Mouse (Mus musculus): ENCODE measurements around the gene ccdc198. TPM values are rescaled to one million over a fixed set of nuclear protein-coding genes. Genes with fewer than 3 reads are reported as not detected.
A peak's percentile ranks its signal among the peaks of the same experiment; 100 is the strongest.

ccdc198 gene
- polyA plus RNA-seq, 1 experiment: not detected

DNA sequence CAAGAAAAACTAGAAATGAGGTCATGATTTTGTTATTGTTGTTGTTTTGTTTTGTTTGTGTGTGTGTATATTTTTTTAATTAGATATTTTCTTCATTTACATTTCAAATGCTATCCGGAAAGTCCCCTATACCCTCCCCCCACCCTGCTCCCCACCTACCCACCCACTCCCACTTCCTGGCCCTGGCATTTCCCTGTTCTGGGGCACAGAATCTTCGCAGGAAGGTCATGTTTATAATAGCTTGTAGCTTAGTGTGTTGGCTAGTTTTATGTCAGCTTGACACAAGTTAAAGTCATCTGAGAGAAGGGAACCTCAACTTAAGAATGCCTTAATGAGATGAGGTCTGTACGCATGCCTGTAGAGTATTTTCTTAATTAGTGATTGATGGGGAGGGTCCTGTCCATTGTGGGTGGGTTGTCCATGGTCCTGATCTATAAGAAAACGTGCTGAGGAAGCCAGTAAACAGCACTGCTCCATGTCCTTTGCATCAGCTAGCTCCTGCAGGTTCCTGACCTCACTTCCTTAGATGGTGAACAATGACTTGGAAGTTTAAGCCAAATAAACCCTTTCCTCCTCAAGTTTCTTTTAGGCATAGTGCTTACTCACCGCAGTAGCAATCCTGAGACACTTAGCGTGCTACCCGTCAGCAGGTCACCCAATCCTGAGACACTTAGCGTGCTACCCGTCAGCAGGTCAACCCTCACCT is 44.0 kb downstream of the ccdc198 start:
- Histone ChIP-seq H3K36me3 (ENCODE audit: control insufficient read depth, insufficient read depth, low read length, poor library complexity, severe bottlenecking) (no peaks in the 10 kb centered on the region), H3K27ac (ENCODE audit: insufficient read depth, low read length) (no peak overlapping the region), H3K9me3 (replicated peaks; ENCODE audit: control insufficient read depth, insufficient read depth, low read length, poor library complexity, severe bottlenecking) (no peaks in the 10 kb centered on the region), H3K4me1 (ENCODE audit: control insufficient read depth, insufficient read depth, low read length) (no peaks in the 10 kb centered on the region), H3K4me3 (ENCODE audit: low read depth, low read length) (no peak overlapping the region), H3K27me3 (ENCODE audit: control insufficient read depth, insufficient read depth, low read length, poor library complexity, severe bottlenecking) (no peaks in the 10 kb centered on the region), H3K9ac (ENCODE audit: low read depth, poor library complexity, severe bottlenecking) (no peak overlapping the region)
- TF ChIP-seq CTCF (IDR thresholded peaks at IDR 0.05; ENCODE audit: low read depth, low read length): no peak
- no peak for TF ChIP-seq POLR2A (IDR thresholded peaks at IDR 0.05; ENCODE audit: insufficient read depth, low read length)
- TF ChIP-seq EP300 (IDR thresholded peaks at IDR 0.05; ENCODE audit: insufficient read depth, low read depth, low read length): no peak

DNA sequence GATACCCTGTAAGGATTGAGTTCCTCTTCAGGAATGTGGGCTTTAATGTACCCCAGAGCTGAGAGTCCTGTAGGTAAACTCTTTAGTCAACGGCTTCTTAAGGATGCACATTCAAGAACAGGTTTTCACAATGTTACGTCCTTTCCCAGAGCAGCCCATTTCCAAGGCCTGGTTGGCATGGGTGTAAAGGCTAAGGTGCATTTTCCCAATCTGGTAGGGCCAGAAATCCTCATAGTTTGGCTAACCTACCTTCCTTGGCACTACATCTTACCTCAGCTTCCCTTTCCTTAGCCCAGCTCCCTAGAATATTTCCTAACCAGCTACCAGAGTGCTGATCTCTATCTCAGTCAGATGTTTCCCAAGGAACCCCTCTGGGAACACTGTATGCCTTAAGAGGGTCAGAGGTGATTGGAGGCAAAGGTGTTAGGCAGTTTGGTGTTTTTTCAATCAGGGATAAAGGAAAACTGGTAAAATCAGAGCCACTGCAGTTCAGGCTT is 48.2 kb downstream of the ccdc198 start:
- Histone ChIP-seq H3K27me3 (ENCODE audit: control insufficient read depth, insufficient read depth, low read length, poor library complexity, severe bottlenecking) (no peaks in the 10 kb centered on the region), H3K4me3 (ENCODE audit: low read depth, low read length) (no peak overlapping the region), H3K9me3 (replicated peaks; ENCODE audit: control insufficient read depth, insufficient read depth, low read length, poor library complexity, severe bottlenecking) (no peaks in the 10 kb centered on the region), H3K4me1 (ENCODE audit: control insufficient read depth, insufficient read depth, low read length) (no peaks in the 10 kb centered on the region), H3K27ac (ENCODE audit: insufficient read depth, low read length) (no peak overlapping the region), H3K36me3 (ENCODE audit: control insufficient read depth, insufficient read depth, low read length, poor library complexity, severe bottlenecking) (no peaks in the 10 kb centered on the region), H3K9ac (ENCODE audit: low read depth, poor library complexity, severe bottlenecking) (no peak overlapping the region)
- TF ChIP-seq EP300 (IDR thresholded peaks at IDR 0.05; ENCODE audit: insufficient read depth, low read depth, low read length) (no peak), POLR2A (IDR thresholded peaks at IDR 0.05; ENCODE audit: insufficient read depth, low read length) (no peak)

DNA sequence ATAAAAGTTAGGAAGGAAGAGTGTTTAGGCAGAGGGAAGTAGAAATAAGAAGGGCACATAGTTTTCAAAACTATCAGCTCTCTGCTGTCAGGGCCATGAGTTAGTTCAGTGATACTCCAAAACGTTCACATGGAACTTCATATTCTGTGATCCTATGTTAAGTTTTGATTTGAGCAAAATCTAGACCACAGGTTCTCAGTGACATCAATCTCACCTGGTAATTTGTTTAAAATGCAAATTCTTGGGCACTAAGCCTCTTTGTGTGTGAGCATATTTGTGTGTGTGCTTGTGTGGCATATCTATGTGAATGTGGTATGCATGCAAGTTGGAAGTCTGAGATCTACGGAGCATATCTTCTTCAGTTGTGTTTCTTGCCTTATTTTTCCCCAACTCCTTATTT is 59.0 kb downstream of the ccdc198 start:
- Histone ChIP-seq H3K9ac (ENCODE audit: low read depth, poor library complexity, severe bottlenecking) (no peak overlapping the region), H3K36me3 (ENCODE audit: control insufficient read depth, insufficient read depth, low read length, poor library complexity, severe bottlenecking) (peaks cover 22% of the 10 kb centered on the region), H3K9me3 (replicated peaks; ENCODE audit: control insufficient read depth, insufficient read depth, low read length, poor library complexity, severe bottlenecking) (no peaks in the 10 kb centered on the region), H3K4me1 (ENCODE audit: control insufficient read depth, insufficient read depth, low read length) (no peaks in the 10 kb centered on the region), H3K27me3 (ENCODE audit: control insufficient read depth, insufficient read depth, low read length, poor library complexity, severe bottlenecking) (no peaks in the 10 kb centered on the region), H3K4me3 (ENCODE audit: low read depth, low read length) (no peak overlapping the region), H3K27ac (ENCODE audit: insufficient read depth, low read length) (no peak overlapping the region)
- TF ChIP-seq POLR2A (IDR thresholded peaks at IDR 0.05; ENCODE audit: insufficient read depth, low read length): no peak
- no peak for TF ChIP-seq EP300 (IDR thresholded peaks at IDR 0.05; ENCODE audit: insufficient read depth, low read depth, low read length)
- TF ChIP-seq CTCF (IDR thresholded peaks at IDR 0.05; ENCODE audit: low read depth, low read length): no peak

DNA sequence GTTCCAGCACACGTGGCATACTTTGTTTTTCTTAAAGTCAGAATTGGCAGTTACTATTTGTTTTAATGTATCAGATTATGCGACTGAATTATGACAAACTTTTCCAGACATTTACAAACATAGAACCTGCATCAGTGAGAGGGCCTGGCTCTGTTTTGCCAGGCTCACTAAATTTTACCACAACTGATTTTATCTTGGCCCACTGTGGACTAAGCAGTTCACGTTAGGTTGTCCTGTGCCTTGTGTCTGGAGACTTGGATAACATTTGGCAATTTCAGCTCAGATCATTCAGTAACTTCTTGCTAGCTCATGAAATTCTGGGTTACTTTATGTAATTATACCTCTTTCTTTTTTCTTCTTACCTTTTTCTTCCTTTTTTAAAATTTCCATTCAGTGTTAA is 65.5 kb downstream of the ccdc198 start:
- Histone ChIP-seq H3K9ac (ENCODE audit: low read depth, poor library complexity, severe bottlenecking) (no peak overlapping the region), H3K27ac (ENCODE audit: insufficient read depth, low read length) (no peak overlapping the region), H3K4me1 (ENCODE audit: control insufficient read depth, insufficient read depth, low read length) (no peaks in the 10 kb centered on the region), H3K36me3 (ENCODE audit: control insufficient read depth, insufficient read depth, low read length, poor library complexity, severe bottlenecking) (peaks cover 14% of the 10 kb centered on the region), H3K4me3 (ENCODE audit: low read depth, low read length) (no peak overlapping the region), H3K9me3 (replicated peaks; ENCODE audit: control insufficient read depth, insufficient read depth, low read length, poor library complexity, severe bottlenecking) (no peaks in the 10 kb centered on the region), H3K27me3 (ENCODE audit: control insufficient read depth, insufficient read depth, low read length, poor library complexity, severe bottlenecking) (no peaks in the 10 kb centered on the region)
- TF ChIP-seq POLR2A (IDR thresholded peaks at IDR 0.05; ENCODE audit: insufficient read depth, low read length) (no peak), EP300 (IDR thresholded peaks at IDR 0.05; ENCODE audit: insufficient read depth, low read depth, low read length) (no peak), CTCF (IDR thresholded peaks at IDR 0.05; ENCODE audit: low read depth, low read length) (no peak)

DNA sequence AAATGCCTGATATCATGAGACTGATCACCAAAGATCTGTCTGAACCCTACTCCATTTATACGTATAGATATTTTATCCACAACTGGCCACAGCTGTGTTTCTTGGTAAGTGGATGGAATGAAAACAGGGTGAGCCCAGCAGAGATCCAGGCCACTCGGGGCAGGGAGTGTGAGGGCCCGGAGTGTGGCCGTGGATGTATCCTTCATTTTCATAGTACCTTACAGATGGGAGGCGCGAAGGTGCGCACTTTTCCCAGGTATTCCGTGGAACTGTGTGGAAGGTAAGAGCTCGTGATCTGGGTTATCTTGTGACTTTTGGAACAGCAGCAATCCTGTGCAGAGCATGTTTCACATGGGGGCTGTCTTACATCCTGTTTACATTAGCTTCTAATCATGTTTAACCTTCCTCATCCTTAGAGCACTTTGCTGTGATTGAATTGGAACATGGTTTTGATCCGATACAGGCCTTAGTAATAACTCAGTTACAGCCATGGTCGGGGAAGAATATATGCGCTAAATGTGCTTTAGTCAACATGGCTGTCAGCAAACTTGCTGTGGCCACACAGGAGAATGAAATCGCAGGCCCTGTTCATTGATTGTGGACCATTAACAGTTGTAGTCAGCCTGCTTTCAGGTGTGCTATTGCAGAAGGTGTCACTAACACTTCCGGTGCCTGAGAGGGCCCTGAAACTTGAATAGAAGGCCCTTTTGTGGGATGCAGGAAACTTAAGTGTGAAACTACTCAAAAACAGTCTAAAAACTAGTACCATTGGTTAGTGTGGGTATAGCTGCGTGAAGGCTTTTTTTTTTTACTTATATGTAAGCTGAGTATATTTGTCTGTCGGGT is 71.8 kb downstream of the ccdc198 start:
- Histone ChIP-seq H3K9me3 (replicated peaks; ENCODE audit: control insufficient read depth, insufficient read depth, low read length, poor library complexity, severe bottlenecking) (no peaks in the 10 kb centered on the region), H3K27me3 (ENCODE audit: control insufficient read depth, insufficient read depth, low read length, poor library complexity, severe bottlenecking) (no peaks in the 10 kb centered on the region), H3K4me1 (ENCODE audit: control insufficient read depth, insufficient read depth, low read length) (no peaks in the 10 kb centered on the region), H3K4me3 (ENCODE audit: low read depth, low read length) (peak overlapping the region; percentile 79), H3K36me3 (ENCODE audit: control insufficient read depth, insufficient read depth, low read length, poor library complexity, severe bottlenecking) (peaks cover 19% of the 10 kb centered on the region), H3K27ac (ENCODE audit: insufficient read depth, low read length) (no peak overlapping the region), H3K9ac (ENCODE audit: low read depth, poor library complexity, severe bottlenecking) (peak overlapping the region; percentile 95)
- no peak for TF ChIP-seq CTCF (IDR thresholded peaks at IDR 0.05; ENCODE audit: low read depth, low read length)
- TF ChIP-seq EP300 (IDR thresholded peaks at IDR 0.05; ENCODE audit: insufficient read depth, low read depth, low read length): no peak
- TF ChIP-seq POLR2A (IDR thresholded peaks at IDR 0.05; ENCODE audit: insufficient read depth, low read length): no peak

DNA sequence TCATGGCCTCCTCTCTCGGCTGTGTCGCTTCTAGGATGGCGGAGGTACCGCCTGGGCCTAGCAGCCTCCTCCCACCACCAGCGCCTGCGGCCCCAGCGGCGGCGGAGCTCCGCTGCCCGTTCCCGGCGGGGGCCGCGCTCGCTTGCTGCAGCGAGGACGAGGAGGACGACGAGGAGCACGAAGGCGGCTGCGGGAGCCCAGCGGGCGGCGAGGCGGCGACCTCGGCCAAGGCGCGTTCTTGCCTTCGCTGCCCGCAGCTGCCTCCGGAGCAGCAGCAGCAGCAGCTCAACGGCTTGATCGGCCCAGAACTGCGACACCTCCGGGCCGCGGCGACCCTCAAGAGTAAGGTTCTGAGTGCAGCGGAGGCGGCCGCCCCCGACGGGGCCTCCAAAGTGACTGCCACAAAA is 72.7 kb downstream of the ccdc198 start:
- H3K27me3 ChIP-seq (ENCODE audit: control insufficient read depth, insufficient read depth, low read length, poor library complexity, severe bottlenecking): no peaks in the 10 kb centered on the region
- H3K9me3 ChIP-seq (replicated peaks; ENCODE audit: control insufficient read depth, insufficient read depth, low read length, poor library complexity, severe bottlenecking): no peaks in the 10 kb centered on the region
- peak overlapping the region; percentile 95 for H3K9ac ChIP-seq (ENCODE audit: low read depth, poor library complexity, severe bottlenecking)
- TF ChIP-seq EP300 (IDR thresholded peaks at IDR 0.05; ENCODE audit: insufficient read depth, low read depth, low read length) (no peak), CTCF (IDR thresholded peaks at IDR 0.05; ENCODE audit: low read depth, low read length) (no peak), POLR2A (IDR thresholded peaks at IDR 0.05; ENCODE audit: insufficient read depth, low read length) (no peak)
- H3K4me3 ChIP-seq (ENCODE audit: low read depth, low read length): peak overlapping the region; percentile 79
- no peaks in the 10 kb centered on the region for H3K4me1 ChIP-seq (ENCODE audit: control insufficient read depth, insufficient read depth, low read length)
- H3K27ac ChIP-seq (ENCODE audit: insufficient read depth, low read length): no peak overlapping the region
- H3K36me3 ChIP-seq (ENCODE audit: control insufficient read depth, insufficient read depth, low read length, poor library complexity, severe bottlenecking): peaks cover 14% of the 10 kb centered on the region
